Mouse (Mus musculus) left cerebral cortex, postnatal 10 days (tissue): Measurements from ENCODE around the gene Fgf22. TPM values are rescaled to one million over a fixed set of nuclear protein-coding genes. Genes with fewer than 3 reads are reported as not detected.
A peak's percentile ranks its signal among the peaks of the same experiment; 100 is the strongest.
"Not testable (repeated sequence)": the region's sequence is repeated elsewhere in the genome, so short reads cannot be mapped to it uniquely, and the experiment has no call there.

Source experiments
- DNase-seq, 2 experiments: peaks; one replicate each; pipeline ENCODE4 v3.0.0; 2021 to 2022; ENCODE audit warnings: low spot score in 2 of 2, mixed read lengths in 1 of 2; ENCODE audit errors: extremely low spot score in 1 of 2
- intact Hi-C: fragments of 180-260 bp; cut with DNase I; formaldehyde crosslinking; loops from one replicate; pipeline ENCODE4 v1.15.1; 2025
- total RNA-seq, 2 experiments: library from RNA; stranded (reverse); gene quantifications; 2 replicates each; pipeline ENCODE4 v1.2.3; 2021

The Fgf22 gene
- total RNA-seq, 2 experiments from 2014 or later, result 1.9 to 3.0 TPM

DNA sequence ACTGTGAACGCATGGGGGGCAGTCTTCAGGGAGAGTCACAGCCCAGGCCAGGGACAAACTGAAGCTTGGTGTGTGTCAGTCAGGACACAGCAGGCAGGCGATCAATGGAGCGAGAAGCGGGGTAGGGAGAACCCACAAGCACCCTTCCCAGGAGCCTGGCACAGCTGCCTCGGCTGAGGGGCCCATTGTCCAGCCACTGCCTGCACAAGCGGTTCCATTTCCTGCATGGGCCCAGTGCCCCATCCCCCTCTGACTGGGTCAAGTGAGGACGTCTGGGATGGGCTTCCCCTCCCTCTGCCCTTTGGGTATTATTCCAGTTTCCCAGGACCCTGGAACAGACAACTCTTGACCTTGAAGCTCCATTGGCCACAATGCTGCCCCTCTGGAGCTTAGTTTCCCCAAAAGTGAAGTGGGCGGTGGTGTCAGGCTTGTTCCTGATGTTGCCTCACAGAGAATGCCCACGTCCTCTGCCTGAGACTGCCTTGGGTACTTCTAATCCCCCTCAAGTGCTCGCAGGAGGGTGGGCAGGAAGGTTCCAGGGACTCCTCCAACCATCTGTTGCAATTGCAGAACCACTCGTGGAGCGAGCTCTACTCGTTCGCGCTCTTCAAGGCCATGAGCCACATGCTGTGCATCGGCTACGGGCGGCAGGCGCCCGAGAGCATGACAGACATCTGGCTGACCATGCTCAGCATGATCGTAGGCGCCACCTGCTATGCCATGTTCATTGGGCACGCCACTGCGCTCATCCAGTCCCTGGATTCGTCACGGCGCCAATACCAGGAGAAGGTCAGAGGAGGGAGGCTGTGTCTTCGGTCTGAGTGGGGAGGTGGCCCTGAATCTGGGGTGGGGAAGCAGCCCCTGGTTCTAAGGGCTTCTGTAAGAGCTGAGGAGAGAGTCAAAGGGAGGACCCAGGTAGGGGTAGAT lies 26.3 kb upstream of the Fgf22 start:
- intact Hi-C loops, result no loop called here
- peak in 1 of 2 experiments; percentile 68 for DNase-seq

DNA sequence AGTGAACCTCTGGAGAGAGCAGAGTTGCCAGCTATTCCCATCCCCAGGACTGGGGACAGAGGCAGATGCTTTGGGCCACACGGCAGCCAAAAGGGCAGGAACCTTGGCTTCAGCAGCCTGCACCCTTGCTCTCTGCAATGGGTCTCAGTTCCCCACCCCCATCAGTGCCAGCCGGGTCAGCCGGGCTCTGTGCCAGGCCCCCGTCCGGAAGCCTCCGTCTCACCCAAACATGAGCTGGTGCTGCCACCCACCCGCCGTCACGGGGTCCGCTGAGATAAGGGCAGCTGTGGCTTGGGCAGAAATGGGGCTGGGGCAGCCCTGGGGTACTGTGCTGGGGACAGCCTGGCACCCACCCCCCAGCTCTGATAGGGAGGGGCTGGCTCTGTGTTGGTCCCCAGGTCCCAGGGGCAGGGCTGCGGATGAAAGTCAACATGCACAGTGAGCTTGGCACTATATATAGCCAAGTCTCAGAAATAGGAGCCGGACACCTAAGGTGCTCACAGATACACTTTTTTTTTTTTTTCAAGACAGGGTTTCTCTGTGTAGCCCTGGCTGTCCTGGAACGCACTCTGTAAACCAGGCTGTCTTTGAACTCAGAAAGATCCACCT lies 25.4 kb upstream of the Fgf22 start:
- peak in 1 of 2 experiments; percentile 75 for DNase-seq
- intact Hi-C loops, result no loop called here

DNA sequence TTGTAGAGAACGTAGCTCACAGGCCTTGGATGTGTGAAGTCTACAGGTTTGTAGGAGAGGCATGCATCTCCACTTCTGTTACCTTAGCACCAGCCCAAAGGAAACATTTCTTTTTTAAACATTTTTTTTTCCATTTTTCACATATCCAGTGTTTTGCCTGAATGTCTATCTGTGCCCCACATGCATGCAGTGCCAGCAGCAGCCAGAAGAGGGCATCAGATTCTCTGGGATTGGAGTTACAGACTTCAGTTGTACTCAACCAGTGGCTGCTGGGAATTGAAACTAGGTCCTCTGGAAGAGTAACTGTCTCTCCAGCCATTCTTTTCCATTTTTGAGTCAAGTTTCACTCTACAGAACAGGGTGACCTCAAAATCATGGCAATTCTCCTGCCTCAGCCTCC lies 22.4 kb upstream of the Fgf22 start:
- DNase-seq, result no peak
- intact Hi-C loops, result no loop called here

DNA sequence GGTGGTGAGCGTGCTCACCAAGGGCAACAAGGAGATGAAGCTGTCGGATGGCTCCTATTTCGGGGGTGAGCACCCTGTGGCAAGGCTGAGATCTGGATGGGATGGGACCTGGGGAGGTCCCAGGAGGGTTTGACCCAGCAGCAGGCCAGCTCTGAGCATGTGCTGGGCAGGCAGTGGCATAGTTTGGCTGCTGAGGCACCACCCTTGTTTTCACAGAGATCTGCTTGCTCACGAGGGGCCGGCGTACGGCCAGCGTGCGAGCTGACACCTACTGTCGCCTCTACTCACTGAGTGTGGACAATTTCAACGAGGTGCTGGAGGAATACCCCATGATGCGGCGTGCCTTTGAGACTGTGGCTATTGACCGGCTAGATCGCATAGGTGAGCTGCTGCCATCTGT lies 21.0 kb upstream of the Fgf22 start:
- intact Hi-C loops, result no loop called here
- DNase-seq, result no peak

DNA sequence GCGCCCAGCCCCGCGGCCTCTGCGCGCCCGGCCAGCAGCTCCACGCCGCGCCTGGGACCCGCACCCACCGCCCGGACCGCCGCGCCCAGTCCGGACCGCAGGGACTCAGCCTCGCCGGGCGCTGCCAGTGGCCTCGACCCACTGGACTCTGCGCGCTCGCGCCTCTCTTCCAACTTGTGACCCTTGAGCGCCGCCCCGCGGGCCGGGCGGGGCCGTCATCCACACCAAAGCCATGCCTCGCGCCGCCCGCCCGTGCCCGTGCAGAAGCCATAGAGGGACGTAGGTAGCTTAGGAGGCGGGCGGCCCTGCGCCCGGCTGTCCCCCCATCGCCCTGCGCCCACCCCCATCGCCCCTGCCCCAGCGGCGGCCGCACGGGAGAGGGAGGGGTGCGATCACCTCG lies 19.5 kb upstream of the Fgf22 start:
- peak in 1 of 2 experiments; percentile 42 for DNase-seq
- intact Hi-C loops, result no loop called here

DNA sequence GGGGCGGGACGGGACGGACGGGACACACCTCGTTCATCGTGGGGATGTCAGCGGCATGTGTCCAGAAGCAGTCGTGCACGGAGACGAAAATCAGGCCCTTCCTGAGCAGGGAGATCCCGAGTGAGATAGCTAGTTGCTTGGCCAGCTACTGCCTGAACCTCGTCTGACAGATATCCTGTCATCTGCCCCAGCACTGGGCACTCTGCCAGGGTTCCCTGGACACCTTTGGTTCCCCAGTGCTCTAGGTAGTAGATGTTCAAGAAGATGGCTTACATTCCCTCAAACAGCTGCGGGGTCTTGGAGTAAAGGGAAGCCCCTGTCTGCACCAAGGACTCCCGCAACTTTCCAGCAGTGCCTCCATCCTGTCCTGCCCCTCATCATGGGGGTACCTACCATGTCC lies 18.2 kb upstream of the Fgf22 start:
- DNase-seq, result no peak
- intact Hi-C loops, result no loop called here

DNA sequence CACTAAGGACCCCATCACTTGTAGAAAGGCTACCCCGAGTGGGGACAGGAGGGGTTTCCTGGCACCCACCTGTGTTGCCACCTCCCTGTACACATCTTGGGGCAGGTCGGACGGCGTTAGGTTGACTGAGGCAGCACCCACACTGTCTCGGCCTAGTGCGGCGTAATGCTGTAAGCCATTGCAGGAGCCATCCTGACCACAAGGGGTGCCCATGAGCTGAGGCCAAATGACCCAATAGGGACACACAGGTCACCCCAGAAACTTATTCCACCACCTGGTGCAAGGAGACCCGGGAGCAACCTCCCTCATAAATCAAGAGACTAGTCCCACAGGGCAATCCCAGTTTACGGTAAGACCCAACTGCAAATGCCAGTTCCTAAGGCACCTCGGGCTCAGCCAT lies 16.6 kb upstream of the Fgf22 start:
- DNase-seq, result peak in 1 of 2 experiments; percentile 37
- intact Hi-C loops, result no loop called here

DNA sequence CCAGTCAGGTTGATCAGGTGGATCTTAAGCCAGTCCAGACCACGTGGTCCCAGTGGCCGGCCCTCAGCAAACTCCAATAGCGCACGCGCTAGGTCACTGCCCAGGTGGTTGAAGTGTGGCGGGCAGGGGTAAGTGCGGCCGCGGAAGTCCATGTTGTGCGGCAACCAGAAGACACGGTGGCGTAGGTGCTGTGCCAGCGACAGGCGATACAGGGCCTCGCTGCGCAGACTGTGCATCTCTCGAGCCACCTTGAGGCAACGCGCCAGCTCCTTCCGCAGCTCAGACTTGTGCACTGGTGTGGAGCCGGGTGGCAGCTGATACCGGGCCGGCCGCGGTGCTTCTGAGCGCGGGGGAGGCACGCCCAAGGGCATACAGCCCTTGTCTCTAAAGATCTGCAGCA lies 15.6 kb upstream of the Fgf22 start:
- intact Hi-C loops, result no loop called here
- DNase-seq, result no peak

DNA sequence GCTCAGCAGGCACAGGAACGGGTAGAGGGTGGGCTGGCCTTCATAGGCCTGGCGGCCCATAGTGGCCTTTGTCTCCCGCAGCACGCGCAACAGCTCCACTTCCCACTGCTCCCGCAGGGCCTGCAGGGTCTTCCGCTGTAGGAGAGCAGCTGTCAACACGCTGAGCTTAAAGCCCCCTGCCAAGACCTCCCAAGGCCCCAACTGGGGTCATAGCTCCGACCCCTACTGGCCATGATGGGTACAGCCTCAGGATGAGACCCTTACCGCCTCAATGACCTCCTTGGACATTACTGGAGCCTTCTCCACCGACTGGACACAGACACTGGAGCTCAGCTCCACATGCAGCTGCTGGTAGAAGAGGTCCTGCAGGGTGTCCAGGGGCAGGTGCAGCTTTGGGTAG lies 14.0 kb upstream of the Fgf22 start:
- intact Hi-C loops, result no loop called here
- no peak for DNase-seq

DNA sequence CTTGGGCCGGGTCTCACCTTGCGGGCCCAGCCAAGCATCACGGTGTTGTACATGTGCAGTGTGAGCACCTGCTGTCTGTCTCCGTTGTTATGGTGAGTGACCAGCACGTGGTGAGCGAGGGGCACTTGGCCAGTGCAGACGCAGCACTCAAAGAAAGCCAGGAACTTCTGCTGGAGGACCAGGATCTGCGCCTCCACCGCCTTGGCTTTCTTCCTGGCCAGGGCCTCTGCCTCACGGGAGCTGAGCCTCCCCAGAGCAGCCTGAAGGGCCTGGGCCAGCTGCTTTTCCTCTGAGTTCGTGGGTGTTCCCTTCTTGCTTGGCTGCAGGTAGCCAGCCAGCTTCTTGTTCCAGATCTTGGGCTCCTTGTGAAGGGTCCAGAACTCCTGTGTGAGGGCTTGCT lies 11.7 kb upstream of the Fgf22 start:
- intact Hi-C loops, result no loop called here
- no peak for DNase-seq

DNA sequence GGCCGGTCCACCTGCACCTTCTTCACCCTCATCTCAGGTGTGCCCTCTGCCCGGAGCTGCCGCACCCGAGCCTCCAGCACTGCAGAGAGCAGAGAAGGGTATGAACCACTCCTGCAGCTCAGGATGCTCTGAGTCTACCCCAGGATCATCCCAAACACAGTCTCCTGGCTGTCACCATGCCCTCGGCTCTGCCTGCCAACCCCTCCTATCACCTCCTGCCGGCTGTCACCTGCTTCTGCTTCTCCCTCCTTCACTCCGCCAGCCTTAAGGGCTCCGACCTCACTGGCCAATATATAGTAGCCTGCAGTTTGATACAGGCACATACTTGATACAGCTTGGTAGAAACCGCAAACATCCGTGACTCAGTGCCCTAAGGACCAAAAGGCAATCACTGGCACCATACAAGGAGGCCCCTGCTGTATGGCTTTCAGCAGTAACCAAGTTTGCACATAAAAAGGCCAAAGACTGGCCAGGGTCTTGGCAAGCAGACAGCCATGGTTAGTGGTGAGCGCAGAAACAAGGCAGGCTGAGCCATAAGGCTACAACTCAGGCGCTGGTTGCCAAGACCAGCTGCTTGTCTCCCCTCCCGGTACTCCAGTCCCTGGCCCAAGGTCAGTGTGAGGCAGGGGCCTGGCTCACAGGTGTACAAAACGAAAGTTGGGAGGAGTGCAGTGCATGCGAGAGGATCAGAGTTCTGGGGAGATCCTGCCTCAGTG lies 11.1 kb upstream of the Fgf22 start:
- no peak for DNase-seq
- intact Hi-C loops, result no loop called here

DNA sequence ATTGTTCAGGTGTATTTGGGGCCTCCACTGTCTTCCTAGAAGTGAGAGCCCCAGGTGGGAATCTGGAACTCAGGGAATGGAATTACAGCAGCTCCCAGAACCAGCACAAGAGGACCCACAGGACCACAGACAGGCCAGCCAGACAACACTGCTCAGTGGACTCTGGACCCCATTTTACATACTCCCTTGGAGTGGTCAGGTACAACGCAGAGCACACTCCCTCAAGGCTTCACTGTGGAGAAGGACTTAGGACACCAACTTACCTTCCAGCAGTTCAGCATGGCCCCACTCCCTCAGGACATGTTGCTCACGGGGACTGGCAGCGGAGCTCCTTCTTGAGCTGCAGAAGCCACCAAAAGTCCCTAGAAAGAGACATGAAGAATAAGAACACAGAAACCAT lies 9.5 kb upstream of the Fgf22 start:
- intact Hi-C loops, result no loop called here
- no peak for DNase-seq

DNA sequence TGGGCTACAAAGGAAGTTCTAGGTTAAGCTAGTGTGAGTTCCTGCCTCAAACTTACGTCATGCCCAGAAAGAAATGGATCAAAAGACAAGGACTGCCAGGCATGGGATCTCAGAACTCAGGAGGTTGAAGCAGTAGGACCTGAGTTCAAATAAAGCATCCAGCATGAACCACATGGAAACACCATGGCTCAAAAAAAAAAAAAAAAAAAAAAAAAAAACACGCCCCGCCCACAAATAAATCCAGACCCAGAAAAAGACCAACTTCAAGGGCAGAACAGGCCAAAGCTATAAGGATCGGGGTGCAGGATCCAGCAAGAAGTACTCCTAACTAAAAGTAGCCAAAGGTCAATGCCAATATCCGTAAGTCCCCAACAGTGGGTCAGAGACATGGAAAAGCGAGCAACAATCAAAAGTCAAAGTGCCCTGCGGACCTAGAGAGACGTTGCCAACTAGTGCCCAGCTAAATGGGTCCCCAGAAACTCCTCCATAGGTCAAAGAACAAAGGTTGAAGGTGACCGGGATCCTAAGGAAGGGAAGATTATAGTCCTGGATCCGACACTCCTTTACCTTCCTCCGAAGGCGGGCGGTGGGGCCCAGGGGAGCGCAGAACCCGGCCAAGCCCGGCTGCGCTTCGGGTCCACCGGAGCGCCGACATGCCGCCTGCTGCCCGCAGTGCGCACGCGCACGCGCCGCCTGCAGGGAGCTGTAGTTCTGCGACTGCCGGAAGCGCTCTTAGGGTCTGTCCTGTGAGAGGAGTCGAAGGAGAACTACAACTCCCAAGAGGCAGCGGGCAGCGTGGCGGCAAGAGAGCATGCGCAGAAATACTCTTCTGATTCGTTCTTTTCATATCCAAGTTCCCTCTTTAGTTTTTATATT lies 8.7 kb upstream of the Fgf22 start, which contains the start of gene Polrmt:
Gene Polrmt, minus strand, starts transcription at position 684 of the 876 bp plus-strand sequence.
- peak; percentile 97 for DNase-seq
- intact Hi-C loops, result no loop called here

DNA sequence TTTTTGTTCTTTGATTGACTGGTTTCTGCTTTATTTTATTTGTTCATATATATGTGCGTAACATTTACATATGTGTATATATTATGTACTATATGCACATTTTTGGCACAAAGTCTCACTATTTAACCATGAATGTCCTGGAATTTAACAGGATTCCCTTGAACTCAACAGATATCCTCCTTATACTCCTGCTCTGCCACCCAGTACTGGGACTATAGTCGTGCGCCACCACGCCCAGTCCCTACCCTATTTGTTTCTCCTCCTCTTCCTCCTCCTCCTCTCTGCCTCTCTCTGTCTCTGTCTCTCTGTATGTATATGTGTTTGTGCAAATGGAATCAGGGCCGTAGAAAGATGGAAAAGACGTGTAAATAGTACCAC lies 8.1 kb upstream of the Fgf22 start:
- intact Hi-C loops, result no loop called here
- no peak for DNase-seq

DNA sequence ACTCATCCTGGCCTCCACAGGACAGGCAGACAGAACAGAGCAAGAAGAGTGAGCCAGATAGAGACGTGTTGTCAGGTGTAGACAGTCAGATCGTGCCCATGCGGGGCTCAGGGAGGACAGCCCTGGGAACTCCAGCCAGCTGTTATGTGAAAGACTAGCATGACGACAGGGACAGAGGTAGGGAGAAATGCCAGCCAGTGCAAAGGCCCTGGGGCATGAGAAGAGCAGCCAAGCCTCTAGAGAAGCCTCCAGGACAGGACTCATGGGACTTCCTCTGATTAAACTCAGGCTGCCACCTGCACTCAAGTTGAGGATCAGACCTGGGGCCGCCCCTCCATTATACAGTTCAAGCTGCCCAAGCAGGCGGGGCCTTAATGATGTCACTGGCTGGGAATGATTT lies 6.4 kb upstream of the Fgf22 start:
- intact Hi-C loops, result no loop called here
- no peak for DNase-seq

DNA sequence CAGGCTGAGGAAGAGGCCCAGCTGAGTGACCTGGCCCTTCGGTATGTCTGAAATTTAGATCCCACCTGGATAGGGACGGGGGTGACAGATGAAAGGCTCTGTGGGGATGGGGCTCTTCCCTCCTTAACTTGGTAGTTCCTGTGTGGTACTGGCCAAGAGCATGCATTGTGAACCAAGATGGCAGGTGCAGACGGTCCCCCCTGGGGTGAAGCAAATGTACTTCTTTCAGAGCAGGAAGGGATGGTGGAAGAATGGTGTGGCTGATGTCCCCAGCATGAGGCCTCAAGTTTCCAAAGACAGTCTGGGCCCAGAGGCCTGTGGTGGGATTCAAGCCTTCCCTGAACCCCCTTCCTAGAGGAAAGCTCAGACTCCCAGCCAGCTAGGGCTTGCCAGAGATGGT lies 978 bp downstream of the Fgf22 start:
- no peak for DNase-seq
- intact Hi-C loops, result no loop called here

DNA sequence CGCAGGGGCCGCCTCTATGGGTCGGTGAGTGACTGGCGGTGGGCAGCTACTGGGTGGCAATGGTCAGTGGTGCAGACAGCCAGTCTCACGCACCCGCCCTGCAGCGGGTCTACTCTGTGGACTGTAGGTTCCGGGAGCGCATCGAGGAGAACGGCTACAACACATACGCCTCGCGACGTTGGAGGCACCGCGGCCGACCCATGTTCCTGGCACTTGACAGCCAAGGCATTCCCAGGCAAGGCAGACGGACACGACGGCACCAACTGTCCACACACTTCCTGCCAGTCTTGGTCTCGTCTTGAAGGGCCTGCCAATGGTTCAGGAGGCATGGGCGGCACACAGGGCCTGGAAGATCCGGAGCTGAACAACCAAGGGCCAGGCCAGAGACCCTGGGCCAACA lies 1.8 kb downstream of the Fgf22 start:
- peak in 1 of 2 experiments; percentile 26 for DNase-seq
- intact Hi-C loops, result no loop called here

DNA sequence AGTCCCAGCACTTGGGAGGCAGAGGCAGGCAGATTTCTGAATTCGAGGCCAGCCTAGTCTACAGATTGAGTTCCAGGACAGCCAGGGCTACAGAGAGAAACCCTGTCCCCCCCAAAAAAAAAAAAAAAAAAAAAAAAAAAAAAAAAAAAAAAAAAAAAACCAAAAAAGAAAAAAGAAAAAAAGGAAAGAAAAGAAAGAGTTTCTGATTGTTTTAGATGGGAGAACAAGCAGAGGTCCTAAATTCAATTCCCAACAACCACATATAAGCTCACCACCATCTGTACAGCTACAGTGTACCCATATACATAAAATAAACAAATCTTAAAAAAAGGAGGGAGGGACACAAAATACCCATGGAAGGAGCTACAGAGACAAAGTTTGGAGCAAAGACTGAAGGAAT lies 4.8 kb downstream of the Fgf22 start:
- DNase-seq, intact Hi-C loops: not testable (repeated sequence)

DNA sequence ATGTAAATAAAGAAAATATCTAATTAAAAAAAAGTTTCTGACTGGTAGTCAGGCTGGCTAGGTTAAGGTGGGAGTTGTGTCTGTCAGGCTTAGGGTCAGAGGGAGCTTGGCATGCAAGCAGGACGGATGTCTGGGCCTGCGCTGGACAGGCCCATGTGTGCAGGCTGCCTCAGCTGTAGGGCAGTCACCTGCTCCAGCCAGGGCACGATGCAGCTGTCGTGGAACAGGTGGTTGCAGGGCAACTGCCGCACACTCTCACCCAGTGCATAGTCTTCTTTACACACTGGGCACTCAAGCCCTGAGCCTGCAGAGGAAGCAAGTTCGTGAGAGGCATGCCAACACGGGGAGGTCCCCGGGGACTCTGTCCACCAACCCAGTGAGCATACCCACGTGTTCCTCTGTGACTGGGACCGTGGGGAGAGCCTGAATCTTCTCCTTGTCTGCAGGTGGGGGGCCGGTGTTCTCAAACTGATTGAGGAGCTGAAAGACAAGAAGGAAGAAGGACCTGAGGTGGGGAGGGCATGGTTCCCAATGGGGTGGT lies 5.8 kb downstream of the Fgf22 start:
- intact Hi-C loops, result no loop called here
- DNase-seq, result no peak
